ENCODE assay signal across 25 mouse cellular contexts in genomic region chr3:57018171-57018570, GRCm38 (mm10).
"Had no signal": no experiment of that assay in that cellular context is flagged by ENCODE, and none has a peak within 500 bp of the region (broad histone marks: within the 10 kb centered on the region; RNA-seq: fewer than 3 reads in every experiment).

No protein-coding gene starts in this region.

- H3K27ac ChIP-seq: heart, adult 2 months; heart, embryonic 13.5 days; heart, embryonic 15.5 days; hindbrain, embryonic 13.5 days; hindbrain, embryonic 15.5 days; hindbrain, postnatal 0 days; kidney, embryonic 15.5 days; kidney, postnatal 0 days; limb, embryonic 13.5 days; limb, embryonic 15.5 days had no signal

- H3K9ac ChIP-seq: heart, embryonic 13.5 days; heart, embryonic 15.5 days; hindbrain, embryonic 13.5 days; hindbrain, embryonic 15.5 days; kidney, embryonic 15.5 days; limb, embryonic 13.5 days; limb, embryonic 15.5 days had no signal

- H3K4me3 ChIP-seq: heart, adult 2 months; heart, embryonic 13.5 days; heart, embryonic 15.5 days; hindbrain, embryonic 13.5 days; hindbrain, embryonic 15.5 days; kidney, embryonic 15.5 days; limb, embryonic 13.5 days; limb, embryonic 15.5 days had no signal

- ATAC-seq: hindbrain, postnatal 0 days; intestine, embryonic 16.5 days had no signal

- H3K27me3 ChIP-seq: heart, embryonic 13.5 days; heart, embryonic 15.5 days; hindbrain, embryonic 13.5 days; hindbrain, embryonic 15.5 days; kidney, embryonic 15.5 days; limb, embryonic 13.5 days; limb, embryonic 15.5 days had no signal

- H3K36me3 ChIP-seq: heart, embryonic 13.5 days; heart, embryonic 15.5 days; hindbrain, embryonic 13.5 days; hindbrain, embryonic 15.5 days; kidney, embryonic 15.5 days; limb, embryonic 13.5 days; limb, embryonic 15.5 days had no signal

- H3K9me3 ChIP-seq: heart, embryonic 15.5 days; hindbrain, embryonic 13.5 days; hindbrain, embryonic 15.5 days; kidney, embryonic 15.5 days; limb, embryonic 13.5 days; limb, embryonic 15.5 days had no signal

- H3K4me2 ChIP-seq: heart, embryonic 11.5 days; heart, embryonic 13.5 days; heart, embryonic 15.5 days; hindbrain, embryonic 13.5 days; hindbrain, embryonic 15.5 days; kidney, embryonic 15.5 days; limb, embryonic 13.5 days; limb, embryonic 15.5 days had no signal

- DNase-seq: gastrocnemius, postnatal 14 days; gastrocnemius, postnatal 36 days; heart, adult 11 months; heart, adult 2 months; heart, postnatal 14 days; heart, postnatal 36 days; kidney, adult 11 months; kidney, adult 2 months; kidney, adult 9 months; kidney, postnatal 14 days; kidney, postnatal 36 days; layer of hippocampus, adult 9-11 months; layer of hippocampus, postnatal 36 days; left cerebral cortex, postnatal 4 days had no signal

- H3K4me1 ChIP-seq: heart, embryonic 13.5 days; heart, embryonic 15.5 days; hindbrain, embryonic 13.5 days; hindbrain, embryonic 15.5 days; kidney, embryonic 15.5 days; limb, embryonic 13.5 days; limb, embryonic 15.5 days had no signal
